Mouse (Mus musculus): ENCODE measurements around the gene 1700001O22Rik.

GRCm38 (mm10) chr2:30750025-30750424 is 53.4 kb downstream of the 1700001O22Rik start:
- TF ChIP-seq CTCF (IDR thresholded peaks at IDR 0.05; ENCODE audit: borderline replicate concordance, extremely low read depth, insufficient read depth, insufficient read length) (no peak), POLR2A (IDR thresholded peaks at IDR 0.05; ENCODE audit: borderline replicate concordance, extremely low read depth, insufficient read depth, insufficient read length, poor library complexity, severe bottlenecking) (no peak)
